Mouse (Mus musculus) embryonic facial prominence, embryonic 14.5 days (tissue): ENCODE measurements around the gene Vat1. TPM values are rescaled to one million over a fixed set of nuclear protein-coding genes. Genes with fewer than 3 reads are reported as not detected.
"Not testable (repeated sequence)": the region's sequence is repeated elsewhere in the genome, so short reads cannot be mapped to it uniquely, and the experiment has no call there.

ENCODE experiments used
- ATAC-seq: fragments of 200-750 bp; cut with Nextera tagmentation; 2 replicates; pipeline ENCODE4 v1.8.0; 2017; ENCODE audit warnings: low read depth, moderate number of reproducible peaks, moderate TSS enrichment
- DNase-seq: peaks from one replicate; pipeline ENCODE4 v3.0.0-alpha.2; 2015; ENCODE audit warnings: low spot score
- H3K27ac ChIP-seq: fragments of 300-500 bp; sonication (generic); replicated peaks from 2 replicates; pipeline ENCODE4 v1.5.1; 2014; ENCODE audit warnings: low read depth, mild to moderate bottlenecking, low read length, moderate library complexity
- H3K27me3 ChIP-seq: fragments of 300-500 bp; sonication (generic); replicated peaks from 2 replicates; pipeline ENCODE4 v1.6.1; 2014; ENCODE audit warnings: low read length; ENCODE audit not compliant: control insufficient read depth, insufficient read depth
- H3K36me3 ChIP-seq: fragments of 300-500 bp; sonication (generic); 2 replicates; pipeline ENCODE4 v1.6.1; 2014; ENCODE audit warnings: low read length, mixed read lengths; ENCODE audit not compliant: control insufficient read depth, insufficient read depth
- H3K4me1 ChIP-seq: fragments of 300-500 bp; sonication (generic); 2 replicates; pipeline ENCODE4 v1.6.1; 2014; ENCODE audit warnings: antibody characterized with exemption, low read length; ENCODE audit not compliant: control insufficient read depth, insufficient read depth
- H3K4me2 ChIP-seq: fragments of 300-500 bp; sonication (generic); 2 replicates; pipeline ENCODE4 v1.6.1; 2014; ENCODE audit warnings: low read depth, mild to moderate bottlenecking, low read length, moderate library complexity, mixed read lengths
- H3K4me3 ChIP-seq: fragments of 300-500 bp; sonication (generic); 2 replicates; pipeline ENCODE4 v1.5.1; 2014; ENCODE audit warnings: low read depth, mild to moderate bottlenecking, low read length
- H3K9ac ChIP-seq: fragments of 300-500 bp; sonication (generic); 2 replicates; pipeline ENCODE4 v1.6.1; 2014; ENCODE audit warnings: low read depth, mild to moderate bottlenecking, low read length, moderate library complexity, mixed read lengths
- H3K9me3 ChIP-seq: fragments of 300-500 bp; sonication (generic); 2 replicates; pipeline ENCODE4 v1.6.1; 2016; ENCODE audit warnings: low read length; ENCODE audit not compliant: control insufficient read depth
- WGBS: fragments of 180-500 bp; shearing (Covaris S2); extraction: QIAGEN DNeasy Blood & Tissue Kit; methylation state at CpG from one replicate; pipeline ENCODE4 v1.1.7; 2014; 5-methylcytosine and 5-hydroxymethylcytosine counted together
- polyA plus RNA-seq: library from polyadenylated mRNA; unstranded; fragments of >200 nt; fragmentation: Nextera tagmentation; extraction: Ambion mirVana; gene quantifications from 2 replicates; pipeline ENCODE4 v1.2.1, GENCODE M21; 2014

The Vat1 gene
- polyA plus RNA-seq, 1 experiment from 2014 or later = 51.0 TPM

DNA sequence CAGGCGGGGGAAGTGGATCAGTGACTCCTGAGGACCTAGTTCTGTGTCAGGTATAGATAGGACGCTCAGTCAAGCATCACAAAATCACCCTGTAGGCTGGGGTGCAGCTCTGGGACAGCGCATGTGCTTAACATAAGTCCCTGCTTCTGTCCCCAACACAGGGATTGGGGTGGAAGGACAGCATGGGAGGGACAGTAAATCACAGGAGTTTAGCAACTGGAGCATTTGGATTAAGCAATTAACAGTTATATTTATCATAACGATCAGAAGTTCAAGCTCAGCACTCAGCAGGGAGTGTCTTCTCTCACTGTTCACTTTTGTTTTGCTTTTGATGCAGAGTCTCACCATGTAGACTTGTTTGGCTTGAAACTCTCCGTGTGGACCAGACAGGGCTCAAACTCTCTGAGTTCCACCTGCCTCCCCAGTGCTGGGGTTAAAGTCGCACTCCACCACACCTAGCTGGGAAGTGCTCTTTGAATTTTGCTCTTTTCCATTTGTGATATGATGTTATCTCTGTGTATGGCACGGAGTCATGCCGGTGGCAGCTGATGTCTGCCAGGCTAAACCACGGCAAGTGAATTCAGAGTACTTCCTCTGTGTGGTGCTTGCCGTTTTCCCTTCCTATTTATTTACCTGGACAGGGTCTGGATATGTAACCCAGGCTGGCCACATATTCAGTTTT lies 13.8 kb downstream of the Vat1 start:
- ATAC-seq = no peak
- H3K27me3 ChIP-seq = no peaks in the 10 kb centered on the region
- no peaks in the 10 kb centered on the region for H3K36me3 ChIP-seq
- H3K27ac ChIP-seq = no peak overlapping the region
- no peak overlapping the region for H3K4me3 ChIP-seq
- H3K9ac ChIP-seq = no peak overlapping the region
- WGBS = 72% methylated on average over 10 of the region's 10 CpGs
- no peak overlapping the region for H3K4me2 ChIP-seq
- DNase-seq = no peak
- no peaks in the 10 kb centered on the region for H3K9me3 ChIP-seq
- H3K4me1 ChIP-seq = 0 out of 2 replicates have a peak, but pooled peaks cover 6% of the 10 kb centered on the region

DNA sequence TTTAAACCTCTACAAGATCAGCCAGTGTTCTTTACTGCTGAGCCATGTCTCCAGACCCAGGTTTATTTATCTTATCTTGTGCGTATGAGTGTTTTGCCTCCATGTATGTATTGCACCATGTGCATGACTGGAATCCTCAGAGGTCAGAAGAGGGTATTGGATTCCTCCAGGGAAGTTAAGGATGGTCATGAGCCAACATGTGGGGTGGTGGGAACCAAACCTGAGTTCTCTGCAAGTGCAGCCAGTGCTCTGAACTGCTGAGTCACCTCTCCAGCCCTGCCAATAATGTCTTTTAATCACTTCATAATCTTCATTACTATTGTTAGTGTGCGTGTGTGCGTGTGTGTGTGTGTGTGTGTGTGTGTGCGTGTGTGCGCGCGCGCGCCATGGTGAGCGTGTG lies 14.5 kb downstream of the Vat1 start:
- no peak overlapping the region for H3K27ac ChIP-seq
- 0 out of 2 replicates have a peak, but pooled peaks cover 6% of the 10 kb centered on the region for H3K4me1 ChIP-seq
- no peak for ATAC-seq
- H3K27me3 ChIP-seq = no peaks in the 10 kb centered on the region
- H3K36me3 ChIP-seq = no peaks in the 10 kb centered on the region
- H3K4me2 ChIP-seq = no peak overlapping the region
- no peak overlapping the region for H3K4me3 ChIP-seq
- 85% methylated on average over 10 of the region's 10 CpGs for WGBS
- no peak overlapping the region for H3K9ac ChIP-seq
- no peak for DNase-seq
- no peaks in the 10 kb centered on the region for H3K9me3 ChIP-seq

GRCm38 (mm10) chr11:101450394-101450793 lies 15.6 kb downstream of the Vat1 start:
- no peaks in the 10 kb centered on the region for H3K27me3 ChIP-seq
- 0 out of 2 replicates have a peak, but pooled peaks cover 6% of the 10 kb centered on the region for H3K4me1 ChIP-seq
- ATAC-seq (no peak), DNase-seq (no peak)
- H3K27ac ChIP-seq = no peak overlapping the region
- no peak overlapping the region for H3K9ac ChIP-seq
- H3K4me2 ChIP-seq = no peak overlapping the region
- H3K9me3 ChIP-seq = no peaks in the 10 kb centered on the region
- WGBS = 72% methylated on average over 2 of the region's 3 CpGs
- peaks cover 7% of the 10 kb centered on the region for H3K36me3 ChIP-seq
- H3K4me3 ChIP-seq = no peak overlapping the region

- 84% methylated on average over 4 of the region's 4 CpGs for WGBS
- not testable (repeated sequence) for H3K4me3 ChIP-seq, ATAC-seq, H3K9me3 ChIP-seq, H3K4me2 ChIP-seq, H3K27ac ChIP-seq, H3K9ac ChIP-seq, H3K4me1 ChIP-seq, H3K27me3 ChIP-seq, DNase-seq
- peaks cover 15% of the 10 kb centered on the region for H3K36me3 ChIP-seq
Observed at GRCm38 (mm10) chr11:101449596-101449995, 16.4 kb downstream of the Vat1 start.

- Histone ChIP-seq H3K27ac (no peak overlapping the region), H3K9ac (peak overlapping the region; percentile 48; the same call in 1 of the 2 replicates)
Observed at GRCm38 (mm10) chr11:101448899-101449298, 17.1 kb downstream of the Vat1 start.

DNA sequence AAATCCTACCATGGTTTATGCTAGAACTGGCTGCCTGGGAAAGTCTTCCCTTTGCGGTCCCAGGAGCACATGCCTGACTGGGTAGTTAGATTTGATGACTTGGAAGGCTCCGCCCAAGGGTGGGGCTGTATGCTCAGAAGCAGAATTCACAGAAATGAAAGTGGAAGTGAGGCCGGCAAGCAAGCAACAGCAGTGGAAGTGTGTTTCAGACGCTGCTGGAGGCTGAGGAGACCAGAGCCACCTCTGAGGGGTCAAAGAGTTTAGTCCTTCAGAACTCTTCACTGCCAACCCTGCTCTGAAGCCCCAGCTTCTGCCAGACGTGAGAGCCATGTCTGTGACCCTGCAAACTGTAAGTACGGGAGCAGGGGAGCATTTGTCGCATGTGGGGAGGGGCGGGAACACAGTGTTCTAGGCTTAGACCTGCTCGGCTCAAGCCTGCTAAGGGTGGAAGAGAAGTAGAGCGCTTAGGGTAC lies 17.7 kb downstream of the Vat1 start, which contains the start of gene Ifi35:
Ifi35 (plus strand) TSS at position 134 of the 473 bp plus-strand sequence.
- peak; percentile 92 for DNase-seq
- H3K4me3 ChIP-seq = peak within 1 kb of the TSS; percentile 24
- peak; percentile 76 for ATAC-seq
- no peaks in the 10 kb centered on the region for H3K9me3 ChIP-seq
- H3K27ac ChIP-seq = peak within 1 kb of the TSS; percentile 41
- peaks cover 6% of the 10 kb centered on the region for H3K4me1 ChIP-seq
- H3K36me3 ChIP-seq = peaks cover 27% of the 10 kb centered on the region
- no peaks in the 10 kb centered on the region for H3K27me3 ChIP-seq
- H3K4me2 ChIP-seq = peak within 1 kb of the TSS; percentile 49
- WGBS = 26% methylated on average over 10 of the region's 10 CpGs
- H3K9ac ChIP-seq = peak within 1 kb of the TSS; percentile 48

More at GRCm38 (mm10) chr11:101448899-101449298, 17.1 kb downstream of the Vat1 start:
- Histone ChIP-seq H3K9me3 (no peaks in the 10 kb centered on the region), H3K36me3 (peaks cover 22% of the 10 kb centered on the region), H3K4me1 (peaks cover under 1% of the 10 kb centered on the region; the same call in 1 of the 2 replicates), H3K27me3 (no peaks in the 10 kb centered on the region), H3K4me3 (peak overlapping the region; percentile 24), H3K4me2 (peak overlapping the region; percentile 49)
- whole genome bisulfite sequencing = 80% methylated on average over 4 of the region's 4 CpGs
- DNase-seq = no peak
- no peak for ATAC-seq

- no peaks in the 10 kb centered on the region for H3K27me3 ChIP-seq
- H3K4me2 ChIP-seq = peak overlapping the region; percentile 49; the same call in 1 of the 2 replicates
- peak overlapping the region; percentile 24; the same call in 1 of the 2 replicates for H3K4me3 ChIP-seq
- no peak overlapping the region for H3K27ac ChIP-seq
- 84% methylated on average over 5 of the region's 5 CpGs for WGBS
- ATAC-seq (no peak), DNase-seq (no peak)
- H3K4me1 ChIP-seq = peaks cover 10% of the 10 kb centered on the region
- no peak overlapping the region; the same call in 1 of the 2 replicates for H3K9ac ChIP-seq
- no peaks in the 10 kb centered on the region for H3K9me3 ChIP-seq
- peaks cover 28% of the 10 kb centered on the region for H3K36me3 ChIP-seq
Observed at GRCm38 (mm10) chr11:101447786-101448185, 18.2 kb downstream of the Vat1 start.

DNA sequence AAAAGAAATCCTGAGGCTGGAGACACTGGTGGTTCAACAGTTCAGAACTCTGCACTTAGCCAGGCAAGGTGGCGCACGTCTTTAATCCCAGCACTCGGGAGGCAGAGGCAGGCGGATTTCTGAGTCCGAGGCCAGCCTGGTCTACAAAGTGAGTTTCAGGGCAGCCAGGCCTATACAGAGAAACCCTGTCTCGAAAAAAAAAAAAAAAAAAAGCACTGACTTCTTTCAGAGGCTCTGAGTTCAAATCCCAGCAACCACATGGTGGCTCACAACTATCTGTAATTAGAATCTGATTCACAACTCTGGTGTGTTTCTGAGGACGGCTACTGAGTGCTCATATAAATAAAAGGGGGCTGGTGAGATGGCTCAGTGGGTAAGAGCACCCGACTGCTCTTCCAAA lies 19.2 kb downstream of the Vat1 start:
- DNase-seq, H3K27me3 ChIP-seq, H3K27ac ChIP-seq, H3K9ac ChIP-seq, ATAC-seq, H3K9me3 ChIP-seq, H3K4me2 ChIP-seq, H3K4me3 ChIP-seq: not testable (repeated sequence)
- peaks cover 28% of the 10 kb centered on the region for H3K36me3 ChIP-seq
- 88% methylated on average over 8 of the region's 8 CpGs for WGBS
- peaks cover 10% of the 10 kb centered on the region for H3K4me1 ChIP-seq
